Mouse (Mus musculus) cerebellum, adult 9-10 months (tissue): ENCODE measurements around the gene Slc28a2.
"Not testable (repeated sequence)": the region's sequence is repeated elsewhere in the genome, so short reads cannot be mapped to it uniquely, and the experiment has no call there.

Source experiments
- DNase-seq: peaks from one replicate; pipeline ENCODE4 v3.0.0; 2022

Gene Slc28a2

DNA sequence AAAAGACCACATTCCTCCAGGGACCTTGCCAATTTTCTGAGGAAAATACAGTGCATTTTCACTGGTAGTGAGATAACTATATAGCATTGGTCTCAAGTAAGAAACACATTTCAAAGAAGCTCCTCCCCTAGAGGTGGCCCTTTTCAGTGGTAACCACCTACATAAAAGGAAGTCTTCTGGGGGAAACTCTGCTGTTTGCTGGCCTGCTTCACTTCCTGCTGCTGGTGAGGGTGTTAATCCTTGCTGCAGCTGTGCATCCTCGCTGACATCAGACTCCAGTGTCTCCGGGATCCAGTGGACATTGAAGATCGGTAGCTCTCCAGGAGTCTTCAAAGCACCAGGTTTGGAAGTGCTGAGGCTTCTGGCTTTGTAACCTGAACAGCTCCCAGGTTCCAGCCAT lies at the start of gene Slc28a2:
Slc28a2 (plus strand) TSS at position 278 of the 400 bp plus-strand sequence.
- DNase-seq = not testable (repeated sequence)

DNA sequence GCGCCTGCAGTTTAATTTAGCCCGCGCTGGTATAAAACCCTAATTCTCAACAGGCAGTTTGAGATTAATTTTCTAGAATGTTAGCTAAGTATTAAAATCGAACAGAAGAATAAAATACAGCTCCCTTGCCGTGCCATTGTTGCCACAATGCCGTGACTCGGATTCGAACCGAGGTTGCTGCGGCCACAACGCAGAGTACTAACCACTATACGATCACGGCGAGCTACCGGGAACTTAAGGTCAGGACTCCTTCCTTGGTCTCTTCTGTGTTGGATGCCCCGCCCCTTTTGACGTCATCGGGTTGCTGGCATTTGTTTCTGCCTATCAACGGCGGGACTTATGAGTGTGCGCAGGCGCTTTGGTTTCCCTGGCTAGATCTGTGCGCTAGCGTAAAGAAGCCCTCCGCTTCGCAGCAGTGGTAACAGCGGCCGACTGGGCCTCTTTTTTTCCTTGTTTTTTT lies 49.0 kb upstream of the Slc28a2 start:
- peak; percentile 99 for DNase-seq

DNA sequence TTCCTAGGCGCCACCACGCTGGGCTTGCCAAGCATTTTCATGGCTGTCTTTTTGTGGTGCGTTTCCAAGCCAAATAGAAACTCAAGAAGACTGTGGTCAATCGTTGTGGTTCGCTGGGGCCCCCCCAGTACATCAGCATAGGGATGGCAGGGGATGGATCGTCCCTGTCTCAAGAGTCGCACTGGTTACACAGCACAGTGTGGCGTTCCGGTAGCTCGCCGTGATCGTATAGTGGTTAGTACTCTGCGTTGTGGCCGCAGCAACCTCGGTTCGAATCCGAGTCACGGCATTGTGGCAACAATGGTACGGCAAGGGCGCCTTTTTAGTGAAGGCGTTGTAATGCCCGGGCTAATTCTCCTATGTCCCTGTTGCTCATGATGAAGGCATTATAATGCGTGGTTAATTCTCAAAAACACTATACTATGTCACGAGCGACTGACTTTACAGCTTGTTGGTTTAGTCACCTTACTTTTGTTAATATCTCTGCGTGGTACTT lies 48.5 kb upstream of the Slc28a2 start:
- no peak for DNase-seq

DNA sequence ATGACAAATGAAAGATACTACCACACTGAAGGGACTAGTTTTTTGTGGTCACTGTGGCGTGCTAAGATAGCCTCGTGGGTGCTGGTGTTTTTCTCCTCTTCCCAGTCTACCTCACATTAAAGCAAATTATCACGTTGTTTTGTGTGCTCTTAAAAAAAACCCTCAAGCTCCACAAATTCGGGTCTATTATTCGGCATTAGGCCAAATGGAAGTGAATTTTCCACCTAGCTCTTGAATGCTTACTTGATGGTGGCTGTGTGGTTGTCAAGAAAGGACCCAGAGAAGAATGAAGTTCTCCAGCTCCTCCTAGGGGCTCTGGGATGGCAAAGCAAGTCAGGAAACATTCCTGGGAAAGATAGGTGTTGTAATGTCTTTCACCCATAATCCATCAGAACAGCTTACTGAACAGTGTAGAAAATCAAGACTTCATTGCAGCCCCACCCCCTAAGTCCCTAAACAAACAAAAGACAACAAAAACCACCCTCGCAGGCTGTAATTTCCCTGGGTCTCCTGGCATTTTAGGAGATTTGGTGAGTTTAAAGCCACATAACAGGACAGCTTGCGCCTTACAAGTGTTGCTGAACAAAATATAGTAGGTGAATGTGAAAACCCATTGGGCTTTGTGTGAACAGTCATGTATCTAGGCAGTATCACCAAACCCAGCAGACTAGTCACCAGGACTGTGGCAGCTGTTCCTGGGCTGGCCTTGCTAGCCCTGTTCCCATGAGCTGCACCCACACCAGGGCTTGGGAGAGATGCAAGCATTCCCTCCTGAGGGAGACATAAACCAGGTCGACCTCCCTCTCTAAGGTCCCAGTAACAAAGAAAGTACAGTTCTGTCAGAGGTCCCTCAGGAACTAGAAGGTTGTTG lies 47.6 kb upstream of the Slc28a2 start:
- DNase-seq = peak; percentile 86

DNA sequence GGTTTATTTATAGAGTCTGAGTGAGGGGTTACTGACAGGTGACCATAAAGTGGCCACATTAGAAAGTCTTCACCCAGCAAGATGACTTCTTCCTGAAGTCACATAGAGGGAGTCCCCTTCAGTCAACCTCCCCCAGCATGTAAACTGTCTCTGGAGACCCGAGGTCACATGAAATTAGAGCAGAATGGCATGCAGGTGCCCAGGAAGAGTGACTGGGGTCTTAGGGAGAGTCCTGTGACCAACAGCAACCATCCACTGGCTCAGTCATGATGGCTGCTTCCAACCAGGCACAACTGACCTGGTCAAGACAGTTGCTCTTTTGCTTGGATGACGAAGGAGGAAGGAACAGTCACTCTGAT lies 47.0 kb upstream of the Slc28a2 start:
- peak; percentile 50 for DNase-seq

DNA sequence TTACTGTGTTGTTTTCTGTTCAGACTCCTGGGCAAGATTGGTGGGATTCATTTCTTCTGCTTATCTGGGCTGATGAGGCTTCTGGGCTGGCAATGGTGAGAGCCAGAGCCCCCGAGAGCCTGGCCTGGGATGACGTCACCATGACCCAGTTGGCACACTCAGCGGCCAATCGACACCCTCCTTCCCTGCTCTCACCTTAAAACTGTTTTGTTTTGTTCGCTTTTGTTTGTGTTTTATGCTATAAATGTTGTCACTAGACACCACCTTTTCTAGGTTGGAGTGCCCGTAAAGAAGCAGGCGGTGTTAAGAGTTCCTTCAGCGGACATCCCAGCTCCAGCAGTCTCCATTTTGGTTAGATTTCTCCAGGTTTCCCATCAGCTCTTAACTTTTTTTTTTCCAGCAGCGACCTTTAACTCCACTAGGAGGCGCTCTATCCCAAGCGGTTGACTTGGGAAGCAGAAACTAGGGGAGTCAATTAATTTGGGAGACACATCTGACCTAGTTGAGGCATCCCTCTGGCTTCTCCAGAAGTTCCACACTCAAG lies 45.4 kb upstream of the Slc28a2 start:
- DNase-seq = peak; percentile 79

DNA sequence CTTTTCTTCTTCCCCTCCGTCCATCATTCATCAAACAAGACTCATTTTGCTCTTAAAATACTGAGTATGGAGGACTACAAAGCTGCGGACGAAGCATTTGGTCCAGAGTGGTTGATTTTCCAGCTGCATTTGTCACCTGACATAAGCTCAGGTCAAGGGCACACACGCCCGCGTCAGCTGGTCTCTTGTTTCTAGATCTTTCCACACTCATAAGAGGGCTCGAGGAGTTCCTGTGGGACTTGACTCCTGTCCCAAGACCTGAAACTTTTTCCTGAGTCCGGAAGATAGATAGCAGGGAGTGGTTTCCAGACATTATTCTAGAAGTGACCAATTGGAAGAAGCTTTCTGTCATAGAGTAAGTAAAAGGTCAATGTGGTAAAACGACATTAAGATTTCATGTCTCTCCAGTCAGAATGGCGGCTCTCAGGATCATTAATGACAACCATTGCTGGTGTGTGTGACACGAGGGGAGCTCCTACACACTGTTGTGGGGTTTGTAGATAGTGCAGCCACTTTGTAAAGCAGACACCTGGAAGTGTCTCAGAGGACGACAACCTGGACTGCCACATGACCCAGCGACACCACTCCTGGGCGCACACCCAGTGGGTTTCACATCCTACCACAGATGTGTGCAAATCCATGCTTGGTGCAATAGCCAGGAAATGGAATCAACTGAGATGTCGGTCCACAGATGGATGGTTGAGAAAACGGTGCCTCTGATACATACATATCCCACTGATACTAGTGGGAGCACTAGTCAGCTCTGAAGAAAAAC lies 44.8 kb upstream of the Slc28a2 start:
- DNase-seq = no peak

DNA sequence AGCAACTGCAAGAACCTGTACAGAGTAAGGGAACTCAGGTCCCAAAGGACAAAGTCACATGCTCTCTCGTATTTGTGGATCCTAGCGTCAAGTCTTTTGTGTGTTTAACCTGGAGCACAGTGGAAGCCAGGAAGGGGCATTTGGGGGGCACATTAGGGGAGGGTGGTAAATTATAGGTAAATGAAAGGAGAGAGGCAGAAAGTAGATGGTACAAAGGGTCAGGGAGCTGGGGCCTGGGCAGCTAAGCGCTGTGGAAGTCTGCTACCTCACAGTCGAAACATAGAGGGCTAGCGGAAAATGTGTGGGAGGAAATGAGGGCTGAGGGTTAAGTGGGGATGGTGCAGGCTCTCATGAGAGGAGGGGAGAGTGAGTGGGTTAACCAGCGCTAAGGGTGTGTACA lies 44.2 kb upstream of the Slc28a2 start:
- no peak for DNase-seq

DNA sequence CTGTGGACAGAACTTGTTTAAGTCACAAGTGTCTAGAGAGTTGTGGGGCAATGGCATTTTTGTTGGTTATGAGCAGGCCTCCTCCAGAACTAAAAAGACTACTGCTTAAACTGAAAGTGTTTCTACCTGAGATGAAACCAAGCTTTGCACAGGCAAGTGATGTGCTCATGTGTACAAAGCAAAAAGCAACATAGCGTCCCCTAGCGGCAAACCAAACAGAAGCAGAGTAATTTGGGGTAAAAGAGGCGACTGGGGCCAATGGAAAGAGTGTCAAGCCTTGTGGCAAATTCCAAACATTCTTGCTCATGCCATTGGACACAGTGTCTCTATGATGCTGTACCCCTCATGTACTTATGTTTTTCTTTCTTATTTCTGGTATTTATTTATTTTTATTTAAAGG lies 41.2 kb upstream of the Slc28a2 start:
- no peak for DNase-seq

DNA sequence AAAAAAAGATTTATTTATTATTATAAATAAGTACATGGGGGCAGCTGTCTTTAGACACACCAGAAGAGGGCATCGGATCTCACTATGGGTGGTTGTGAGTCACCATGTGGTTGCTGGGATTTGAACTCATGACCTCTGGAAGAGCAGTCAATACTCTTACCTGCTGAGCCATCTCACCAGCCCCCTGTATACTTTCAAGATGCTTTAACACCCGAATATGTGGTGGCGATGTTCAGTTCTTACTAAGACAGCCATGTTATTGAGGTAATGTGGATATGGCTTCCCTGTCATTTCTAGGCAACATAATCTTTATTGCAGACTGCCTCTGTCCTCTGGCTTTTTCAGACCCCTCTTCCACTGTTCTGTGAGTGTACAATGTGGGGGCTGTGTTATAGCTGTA lies 39.1 kb upstream of the Slc28a2 start:
- not testable (repeated sequence) for DNase-seq

DNA sequence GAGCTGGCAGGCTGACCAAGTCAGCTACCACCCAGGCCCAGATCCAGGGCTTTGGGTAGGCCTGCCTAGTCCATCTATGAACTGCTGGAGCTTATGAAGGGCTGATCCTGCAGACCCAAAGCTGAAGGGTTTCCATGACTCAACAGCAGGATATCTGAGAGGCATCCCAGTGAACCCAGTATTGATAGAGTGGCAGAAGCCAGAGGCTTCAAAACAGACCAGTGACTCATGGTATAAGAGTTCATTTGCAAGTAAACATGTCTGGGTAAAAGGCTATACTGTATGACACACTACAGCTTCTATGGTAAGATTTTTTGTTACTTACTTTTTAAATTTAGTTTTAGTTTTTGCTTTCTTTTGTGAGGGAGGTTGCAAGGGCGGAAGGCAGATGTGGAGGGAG lies 30.1 kb upstream of the Slc28a2 start:
- DNase-seq = no peak

DNA sequence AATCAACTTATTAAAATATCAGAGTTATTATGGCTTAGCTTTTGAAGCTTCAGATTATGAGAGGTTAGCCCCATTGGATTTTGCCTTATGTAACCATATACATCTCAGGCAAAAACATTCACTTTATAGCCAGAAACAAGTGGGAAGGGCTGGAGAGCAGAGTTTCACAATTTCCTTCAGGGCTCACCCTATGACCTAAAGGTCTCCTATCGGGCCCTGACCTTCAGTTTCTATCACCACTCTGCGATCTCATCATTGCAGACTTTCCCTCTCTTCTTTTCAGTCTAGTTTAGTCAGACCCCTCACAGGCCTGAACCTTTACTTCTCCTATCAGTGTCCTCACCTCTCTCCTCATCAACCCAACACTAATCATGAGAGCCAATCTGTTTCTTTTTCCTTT lies 18.7 kb upstream of the Slc28a2 start:
- no peak for DNase-seq

DNA sequence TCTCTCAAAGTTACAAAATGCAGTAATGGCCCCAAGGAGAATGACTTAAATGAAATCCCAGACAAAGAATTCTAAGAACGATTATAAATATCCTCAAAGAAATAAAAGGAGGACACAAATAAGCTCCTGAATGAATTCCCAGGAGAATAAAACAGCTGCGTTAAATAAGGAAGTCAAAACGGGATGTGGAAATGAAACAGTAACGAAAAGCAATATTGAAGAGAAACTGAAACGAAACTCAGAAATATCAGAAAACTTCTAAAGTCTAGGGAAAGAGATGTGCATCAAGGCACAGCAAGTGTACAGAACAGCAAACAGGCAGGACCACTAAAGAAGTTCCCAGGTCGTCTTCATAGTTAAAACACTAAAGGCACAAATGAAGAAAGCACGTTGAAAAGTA lies 17.3 kb upstream of the Slc28a2 start:
- DNase-seq = no peak

DNA sequence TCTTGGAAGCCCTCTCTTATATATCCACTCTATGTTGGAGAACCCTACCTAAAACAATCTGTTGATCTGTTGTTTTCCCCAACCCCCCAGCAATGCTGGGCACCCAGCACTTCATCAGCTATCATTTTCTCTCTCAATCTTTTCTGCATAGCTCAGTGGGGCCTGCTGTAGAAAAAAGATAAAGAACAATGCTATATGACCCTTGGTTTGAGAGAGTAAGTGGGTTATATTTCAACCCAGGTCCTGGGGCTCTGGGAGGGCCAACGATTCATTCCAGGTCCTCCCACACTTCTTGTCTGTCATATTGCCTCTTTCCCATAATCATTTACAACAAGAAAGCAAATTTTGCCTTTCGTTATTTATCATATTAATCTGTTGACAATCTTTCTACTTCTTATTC lies 368 bp downstream of the Slc28a2 start:
- not testable (repeated sequence) for DNase-seq

DNA sequence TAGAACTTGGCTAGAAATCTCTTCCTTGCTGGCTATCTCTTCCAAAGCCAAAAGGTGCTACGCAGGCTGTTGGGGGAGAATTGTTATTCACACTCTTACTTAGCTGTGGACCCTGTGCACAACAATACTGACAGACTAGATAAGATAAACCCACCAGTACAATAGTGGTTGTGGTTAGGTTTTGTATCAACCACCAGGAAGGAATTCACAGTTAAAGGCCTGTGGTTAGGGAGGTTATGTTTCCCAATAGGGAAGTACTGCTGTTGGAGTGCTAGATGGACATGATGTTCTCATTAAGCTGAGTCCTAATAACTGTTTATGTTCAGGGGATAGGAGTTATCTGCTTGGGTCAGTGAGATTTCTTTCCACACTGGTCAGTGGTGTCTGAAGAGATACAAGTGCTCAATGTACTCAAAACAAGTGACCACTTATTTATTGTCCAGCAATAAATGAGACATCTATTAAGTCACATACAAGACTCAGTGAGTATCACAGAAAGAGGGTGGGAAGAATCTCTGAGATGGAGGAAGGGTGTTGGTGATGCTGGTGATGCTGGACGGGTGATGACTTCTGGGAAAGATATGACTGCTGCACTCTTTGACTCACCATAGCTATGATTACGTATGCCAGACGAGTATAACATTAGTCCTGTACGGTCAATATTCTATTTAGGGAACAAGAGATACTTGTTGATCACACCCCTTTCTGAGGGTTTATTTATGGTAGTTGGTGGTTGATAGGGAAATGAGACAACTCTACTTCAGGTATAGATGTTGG lies 12.6 kb downstream of the Slc28a2 start:
- DNase-seq = not testable (repeated sequence)

DNA sequence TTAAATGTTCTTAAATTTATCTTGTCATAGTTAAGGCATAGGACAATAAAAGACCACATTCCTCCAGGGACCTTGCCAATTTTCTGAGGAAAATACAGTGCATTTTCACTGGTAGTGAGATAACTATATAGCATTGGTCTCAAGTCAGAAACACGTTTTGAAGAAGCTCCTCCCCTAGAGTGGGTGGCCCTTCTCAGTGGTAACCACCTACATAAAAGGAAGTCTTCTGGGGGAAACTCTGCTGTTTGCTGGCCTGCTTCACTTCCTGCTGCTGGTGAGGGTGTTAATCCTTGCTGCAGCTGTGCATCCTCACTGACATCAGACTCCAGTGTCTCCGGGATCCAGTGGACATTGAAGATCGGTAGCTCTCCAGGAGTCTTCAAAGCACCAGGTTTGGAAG lies 14.2 kb downstream of the Slc28a2 start:
- not testable (repeated sequence) for DNase-seq

DNA sequence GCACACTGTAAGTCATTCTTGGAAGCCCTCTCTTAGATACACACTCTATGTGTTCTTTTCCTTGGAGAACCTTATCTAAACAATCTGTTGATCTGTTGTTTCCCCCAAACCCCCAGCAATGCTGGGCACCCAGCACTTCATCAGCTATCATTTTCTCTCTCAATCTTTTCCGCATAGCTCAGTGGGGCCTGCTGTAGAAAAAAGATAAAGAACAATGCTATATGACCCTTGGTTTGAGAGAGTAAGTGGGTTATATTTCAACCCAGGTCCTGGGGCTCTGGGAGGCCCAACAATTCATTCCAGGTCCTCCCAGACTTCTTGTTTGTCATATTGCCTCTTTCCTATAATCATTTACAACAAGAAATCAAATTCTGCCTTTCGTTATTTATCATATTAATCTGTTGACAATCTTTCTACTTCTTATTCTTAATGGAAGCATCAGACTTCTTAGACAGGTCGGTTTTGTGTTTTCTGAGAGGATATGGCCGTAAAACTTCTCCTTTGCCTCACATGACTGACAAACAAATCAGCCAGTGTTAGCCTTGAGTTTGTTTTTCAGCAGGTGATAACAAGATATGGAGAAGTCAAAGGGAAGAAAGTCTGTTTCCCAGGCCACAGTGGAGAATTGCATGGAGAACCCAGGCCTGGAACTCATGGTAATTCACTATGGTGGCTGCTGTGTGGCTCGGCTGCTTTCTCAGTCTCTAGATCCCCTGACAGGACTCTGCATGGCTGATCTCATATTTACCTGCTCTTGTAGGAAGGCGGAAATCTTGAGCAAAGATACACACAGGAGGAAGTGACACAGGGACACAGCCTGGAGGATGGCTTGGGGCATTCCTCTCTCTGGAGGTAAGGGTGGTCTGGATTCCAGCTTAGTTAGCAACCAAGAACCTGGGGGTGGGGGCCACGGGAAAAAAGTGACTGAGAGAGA lies 15.0 kb downstream of the Slc28a2 start:
- DNase-seq = no peak

DNA sequence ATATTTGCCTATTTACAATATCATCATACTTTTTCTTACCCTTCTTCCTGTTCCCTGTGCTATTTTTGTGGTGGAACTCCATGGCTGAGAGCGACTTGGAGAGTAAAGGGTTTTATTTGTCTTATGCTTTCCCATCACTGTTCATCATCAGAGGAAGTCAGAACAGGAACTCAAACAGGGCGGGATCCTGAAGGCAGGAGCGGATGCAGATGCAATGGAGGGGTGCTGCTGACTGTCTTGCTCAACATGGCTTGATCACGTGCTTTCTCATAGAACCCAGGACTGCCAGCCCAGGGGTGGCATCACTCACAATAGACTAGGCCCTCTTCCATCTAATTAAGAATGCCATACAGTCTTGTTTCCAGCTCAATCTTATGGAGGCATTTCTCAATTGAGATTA lies 24.1 kb downstream of the Slc28a2 start:
- DNase-seq = no peak

DNA sequence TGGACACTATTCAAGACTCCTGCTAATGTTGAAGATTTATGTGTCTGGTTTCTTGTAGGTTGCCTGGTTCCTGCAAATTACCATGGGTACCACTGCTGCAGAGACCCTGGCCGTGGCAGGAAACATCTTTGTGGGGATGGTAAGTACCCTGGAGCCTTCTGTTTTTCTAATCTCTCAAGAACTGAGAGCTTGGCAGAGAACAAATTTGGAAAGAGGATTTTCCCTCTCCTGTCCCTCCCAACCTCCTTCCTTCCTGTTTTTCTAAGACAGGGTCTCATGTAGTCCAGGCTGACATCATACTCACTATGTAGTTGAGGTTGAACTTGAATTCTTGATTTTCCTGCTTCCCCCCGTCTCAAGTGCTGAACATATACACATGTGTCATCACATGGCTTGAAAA lies 26.1 kb downstream of the Slc28a2 start:
- no peak for DNase-seq

DNA sequence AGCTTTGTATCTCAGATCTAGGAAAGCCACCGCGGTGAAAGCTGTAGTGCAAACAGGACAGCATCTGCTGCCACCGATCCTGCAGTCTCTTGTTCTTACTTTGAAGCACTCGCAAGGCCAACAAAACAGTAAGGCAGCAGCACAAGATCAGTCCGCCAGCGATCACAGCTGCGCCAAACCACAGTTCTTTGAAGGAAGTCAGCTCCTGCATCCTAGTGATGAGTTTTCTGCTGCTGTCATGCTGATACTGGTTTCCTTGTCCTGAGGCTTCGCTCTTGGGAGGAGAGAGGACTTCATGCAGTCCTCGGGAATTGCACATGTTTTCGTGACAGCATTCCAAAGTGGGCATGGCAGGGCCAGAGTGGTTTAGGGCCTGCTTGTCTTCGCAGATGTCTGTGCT lies 40.6 kb downstream of the Slc28a2 start:
- DNase-seq = no peak

DNA sequence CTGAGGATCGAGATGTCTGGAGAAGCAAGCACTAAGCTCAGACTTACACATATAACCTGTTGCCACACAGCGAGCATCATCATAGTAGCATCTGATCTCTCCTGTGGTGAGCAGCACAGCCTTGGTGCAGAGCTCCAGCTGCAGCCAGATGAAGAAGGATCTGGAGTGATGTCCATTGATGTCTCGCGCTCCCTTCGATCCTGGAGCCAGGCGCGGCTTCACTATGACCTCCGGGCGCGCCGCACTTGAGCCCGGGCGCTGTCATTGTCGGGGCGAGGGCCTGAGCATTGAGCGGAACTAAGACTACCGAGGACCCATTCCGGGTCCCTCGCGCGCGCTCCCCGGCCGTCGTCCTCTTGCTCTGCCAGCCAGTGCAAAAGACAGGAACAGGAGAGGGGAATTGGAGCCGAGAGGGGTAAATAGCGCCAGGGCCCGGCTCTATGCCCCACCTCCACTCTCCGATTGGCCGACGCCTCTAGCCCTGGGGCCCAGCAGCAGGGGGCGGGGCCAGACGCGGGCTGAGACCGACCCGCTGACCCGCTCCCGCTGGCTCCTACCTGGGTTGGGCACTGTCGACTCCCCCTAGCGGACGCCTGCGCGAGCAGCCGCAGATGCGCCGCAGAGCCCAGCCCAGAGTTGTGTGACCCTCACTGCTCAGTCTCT lies 41.2 kb downstream of the Slc28a2 start:
- DNase-seq = peak; percentile 95
